Mouse (Mus musculus): ENCODE measurements around the gene Herc1.

DNA sequence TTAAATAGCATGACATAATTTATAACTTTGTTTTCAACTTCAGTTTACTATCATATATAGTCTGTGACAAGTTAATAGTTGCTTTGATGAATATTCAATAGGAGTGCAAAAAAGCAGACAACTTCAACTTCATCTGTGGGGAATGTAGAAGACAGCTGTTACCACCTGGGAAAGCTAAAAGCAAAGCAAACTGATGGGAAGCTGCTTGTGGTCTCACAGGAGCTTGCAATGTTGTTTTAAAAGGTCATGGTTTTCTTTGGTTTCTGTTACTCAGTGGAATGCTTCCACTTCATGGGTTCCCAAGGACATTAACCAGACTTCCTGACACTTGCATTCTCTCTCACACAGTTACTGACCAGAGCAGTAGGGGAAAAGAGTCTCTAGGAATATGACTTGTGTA lies 138.5 kb downstream of the Herc1 start:
- TF ChIP-seq GATA1 (IDR thresholded peaks at IDR 0.05; ENCODE audit: borderline replicate concordance, low read length) (no peak), FLI1 (IDR thresholded peaks at IDR 0.05; ENCODE audit: low read length) (no peak)

Data from megakaryocyte, embryonic 14.5 days (primary cell).